Comparison of ENCODE assay signal across 8 mouse cellular contexts in genomic region chr4:133212562-133213267, GRCm38 (mm10). TPM values are rescaled to one million over a fixed set of nuclear protein-coding genes. Genes with fewer than 3 reads are reported as not detected.
DNase-seq lines count a peak whose midpoint lies in the region; ATAC-seq and TF ChIP-seq lines count a peak whose summit lies in the region.

No protein-coding gene starts in this region.

- H3K27ac ChIP-seq in bone marrow macrophage, adult 2 months (ENCODE audit: insufficient read depth, low read depth, low read length): no peak overlapping the region
- H3K27ac ChIP-seq in embryonic fibroblast, embryonic 13.5 days (ENCODE audit: insufficient read depth, low read length): no peak overlapping the region
- no peak overlapping the region for H3K27ac ChIP-seq in heart, embryonic 11.5 days (ENCODE audit: low read depth, low read length)
- H3K27ac ChIP-seq in kidney, embryonic 15.5 days: no peak overlapping the region

- H3K4me2 ChIP-seq in heart, embryonic 11.5 days: peak overlapping the region; percentile 87
- H3K4me2 ChIP-seq in kidney, embryonic 15.5 days: peak overlapping the region; percentile 98

- no peak for TF ChIP-seq POLR2A in bone marrow macrophage, adult 2 months (IDR thresholded peaks at IDR 0.05; ENCODE audit: borderline replicate concordance, low read depth, low read length)
- TF ChIP-seq POLR2A in embryonic fibroblast, embryonic 13.5 days (IDR thresholded peaks at IDR 0.05; ENCODE audit: low read depth, low read length): no peak

- 2% methylated on average over 44 of the region's 44 CpGs for WGBS in heart, embryonic 11.5 days (ENCODE audit: insufficient replicate concordance)
- under 1% methylated on average over 44 of the region's 44 CpGs for WGBS in kidney, embryonic 15.5 days

- peak overlapping the region; percentile 65 for H3K9ac ChIP-seq in heart, embryonic 11.5 days (ENCODE audit: low read depth, low read length)
- H3K9ac ChIP-seq in kidney, embryonic 15.5 days: peak overlapping the region; percentile 52

- DNase-seq in A20 (ENCODE audit: low read depth, low spot score) (peak; percentile 87), liver (peak; percentile 79)
- DNase-seq in spleen, postnatal 4 days (ENCODE audit: low spot score in 2 of 2): peak; percentile 73 to 87

- H3K27me3 ChIP-seq in heart, embryonic 11.5 days (ENCODE audit: control insufficient read depth, insufficient read depth, low read length): peaks cover 40% of the 10 kb centered on the region
- H3K27me3 ChIP-seq in kidney, embryonic 15.5 days: peaks cover 45% of the 10 kb centered on the region

- no peaks in the 10 kb centered on the region for H3K36me3 ChIP-seq in heart, embryonic 11.5 days (ENCODE audit: control insufficient read depth, insufficient read depth, low read length)
- H3K36me3 ChIP-seq in kidney, embryonic 15.5 days: no peaks in the 10 kb centered on the region

- peak overlapping the region; percentile 40 for H3K4me3 ChIP-seq in bone marrow macrophage, adult 2 months (ENCODE audit: insufficient read depth, low read length)
- H3K4me3 ChIP-seq in embryonic fibroblast, embryonic 13.5 days (ENCODE audit: insufficient read depth, low read length): peak overlapping the region; percentile 55
- peak overlapping the region; percentile 62 for H3K4me3 ChIP-seq in heart, embryonic 11.5 days (ENCODE audit: low read depth, low read length)
- H3K4me3 ChIP-seq in kidney, embryonic 15.5 days (replicated peaks): peak overlapping the region; percentile 58

- peak; percentile 80 for ATAC-seq in heart, embryonic 11.5 days (replicated peaks; ENCODE audit: insufficient number of reproducible peaks, low FRiP score, low TSS enrichment)
- ATAC-seq in kidney, embryonic 15.5 days (replicated peaks; ENCODE audit: low FRiP score): peak; percentile 78
- peak; percentile 51 for ATAC-seq in monocyte, adult 5-6 weeks (replicated peaks; ENCODE audit: insufficient number of reproducible peaks, low FRiP score, low TSS enrichment, poor library complexity, severe bottlenecking)

- peak; percentile 56; the same call in 1 of the 2 replicates for TF ChIP-seq CTCF in bone marrow macrophage, adult 2 months (IDR thresholded peaks at IDR 0.05; ENCODE audit: low read depth, low read length)
- no peak for TF ChIP-seq CTCF in embryonic fibroblast, embryonic 13.5 days (IDR thresholded peaks at IDR 0.05; ENCODE audit: borderline replicate concordance, insufficient read depth, low read length)

- H3K9me3 ChIP-seq in heart, embryonic 11.5 days (replicated peaks; ENCODE audit: control insufficient read depth, low read length): no peaks in the 10 kb centered on the region
- no peaks in the 10 kb centered on the region for H3K9me3 ChIP-seq in kidney, embryonic 15.5 days (replicated peaks)

- H3K4me1 ChIP-seq in bone marrow macrophage, adult 2 months (ENCODE audit: control insufficient read depth, insufficient read depth, low read length): peaks cover 2% of the 10 kb centered on the region
- peaks cover 3% of the 10 kb centered on the region; the same call in 1 of the 2 replicates for H3K4me1 ChIP-seq in embryonic fibroblast, embryonic 13.5 days (ENCODE audit: control insufficient read depth, insufficient read depth, low read length)
- H3K4me1 ChIP-seq in heart, embryonic 11.5 days (ENCODE audit: control insufficient read depth, insufficient read depth, low read length): peaks cover 10% of the 10 kb centered on the region
- peaks cover 29% of the 10 kb centered on the region for H3K4me1 ChIP-seq in kidney, embryonic 15.5 days

RNA-seq across cellular contexts. Expression of gene Gpr3, which starts 0.4 kb away (rescaled TPM):
- polyA plus RNA-seq in bone marrow macrophage, adult 2 months (2012; ENCODE audit: insufficient read depth, insufficient read length, missing spikeins): not detected in 2 replicates
- 0.20 TPM in 1 of 2 replicates, not detected in the other for polyA plus RNA-seq in embryonic fibroblast, embryonic 13.5 days (2011; ENCODE audit: insufficient read length, low read depth, missing spikeins)
- 0.37 and 0.61 TPM in 2 replicates for polyA plus RNA-seq in heart, embryonic 11.5 days (2014; fragmentation: Nextera tagmentation; extraction: Ambion mirVana)
- polyA plus RNA-seq in kidney, embryonic 15.5 days (2015; fragmentation: Nextera tagmentation; extraction: Ambion mirVana): 0.09 and 0.12 TPM in 2 replicates
- total RNA-seq in monocyte, adult 5-6 weeks (2017): not detected in 3 replicates

RNA-seq across cellular contexts. Expression of gene Cd164l2, which starts 0.8 kb away (rescaled TPM):
- not detected in 2 replicates for polyA plus RNA-seq in bone marrow macrophage, adult 2 months (2012; ENCODE audit: insufficient read depth, insufficient read length, missing spikeins)
- not detected in 2 replicates for polyA plus RNA-seq in embryonic fibroblast, embryonic 13.5 days (2011; ENCODE audit: insufficient read length, low read depth, missing spikeins)
- 0.27 and 0.77 TPM in 2 replicates for polyA plus RNA-seq in heart, embryonic 11.5 days (2014; fragmentation: Nextera tagmentation; extraction: Ambion mirVana)
- polyA plus RNA-seq in kidney, embryonic 15.5 days (2015; fragmentation: Nextera tagmentation; extraction: Ambion mirVana): 7.8 and 8.2 TPM in 2 replicates
- total RNA-seq in monocyte, adult 5-6 weeks (2017): not detected in 3 replicates

RNA-seq across cellular contexts. Expression of gene Map3k6, which starts 27.9 kb away (rescaled TPM):
- 1.2 and 1.6 TPM in 2 replicates for polyA plus RNA-seq in bone marrow macrophage, adult 2 months (2012; ENCODE audit: insufficient read depth, insufficient read length, missing spikeins)
- polyA plus RNA-seq in embryonic fibroblast, embryonic 13.5 days (2011; ENCODE audit: insufficient read length, low read depth, missing spikeins): 4.5 and 7.3 TPM in 2 replicates
- polyA plus RNA-seq in heart, embryonic 11.5 days (2014; fragmentation: Nextera tagmentation; extraction: Ambion mirVana): 1.5 and 1.7 TPM in 2 replicates
- 4.0 and 4.3 TPM in 2 replicates for polyA plus RNA-seq in kidney, embryonic 15.5 days (2015; fragmentation: Nextera tagmentation; extraction: Ambion mirVana)
- 0.87 to 12.3 TPM (median 3.8 TPM) in 3 replicates for total RNA-seq in monocyte, adult 5-6 weeks (2017)

RNA-seq across cellular contexts. Expression of gene Sytl1, which starts 50.2 kb away (rescaled TPM):
- not detected in 2 replicates for polyA plus RNA-seq in bone marrow macrophage, adult 2 months (2012; ENCODE audit: insufficient read depth, insufficient read length, missing spikeins)
- polyA plus RNA-seq in embryonic fibroblast, embryonic 13.5 days (2011; ENCODE audit: insufficient read length, low read depth, missing spikeins): 1.1 and 3.9 TPM in 2 replicates
- polyA plus RNA-seq in heart, embryonic 11.5 days (2014; fragmentation: Nextera tagmentation; extraction: Ambion mirVana): 0.11 and 0.42 TPM in 2 replicates
- polyA plus RNA-seq in kidney, embryonic 15.5 days (2015; fragmentation: Nextera tagmentation; extraction: Ambion mirVana): 0.96 and 1.8 TPM in 2 replicates
- total RNA-seq in monocyte, adult 5-6 weeks (2017): 1.4 to 7.1 TPM (median 4.4 TPM) in 3 replicates
